Mouse (Mus musculus) intestine, embryonic 16.5 days (tissue): Measurements from ENCODE around the gene Gm17364. TPM values are rescaled to one million over a fixed set of nuclear protein-coding genes. Genes with fewer than 3 reads are reported as not detected.

Source experiments
- ATAC-seq: fragments of 200-750 bp; cut with Nextera tagmentation; 2 replicates; pipeline ENCODE4 v1.8.0; 2017; ENCODE audit warnings: moderate TSS enrichment, moderate library complexity
- H3K27ac ChIP-seq: fragments of 300-500 bp; sonication (generic); 2 replicates; pipeline ENCODE4 v1.5.1; 2014; ENCODE audit warnings: mild to moderate bottlenecking, low read length
- H3K27me3 ChIP-seq: fragments of 300-500 bp; sonication (generic); replicated peaks from 2 replicates; pipeline ENCODE4 v1.6.1; 2014; ENCODE audit warnings: low read length, control low read depth, mixed read lengths; ENCODE audit not compliant: control insufficient read depth, insufficient read depth
- H3K36me3 ChIP-seq: fragments of 300-500 bp; sonication (generic); 2 replicates; pipeline ENCODE4 v1.6.1; 2014; ENCODE audit warnings: low read length, control low read depth; ENCODE audit not compliant: control insufficient read depth, insufficient read depth
- H3K4me1 ChIP-seq: fragments of 300-500 bp; sonication (generic); 2 replicates; pipeline ENCODE4 v1.6.1; 2014; ENCODE audit warnings: low read length, control low read depth, mixed read lengths; ENCODE audit not compliant: control insufficient read depth, insufficient read depth
- H3K4me2 ChIP-seq: fragments of 300-500 bp; sonication (generic); 2 replicates; pipeline ENCODE4 v1.6.1; 2014; ENCODE audit warnings: low read depth, low read length, control low read depth
- H3K4me3 ChIP-seq: fragments of 300-500 bp; sonication (generic); 2 replicates; pipeline ENCODE4 v1.5.1; 2014; ENCODE audit warnings: mild to moderate bottlenecking, low read length
- H3K9ac ChIP-seq: fragments of 300-500 bp; sonication (generic); 2 replicates; pipeline ENCODE4 v1.6.1; 2014; ENCODE audit warnings: low read depth, low read length
- H3K9me3 ChIP-seq: fragments of 300-500 bp; sonication (generic); 2 replicates; pipeline ENCODE4 v1.6.1; 2016; ENCODE audit warnings: low read length, control low read depth; ENCODE audit not compliant: control insufficient read depth
- WGBS: fragments of 180-500 bp; shearing (Covaris S2); extraction: QIAGEN DNeasy Blood & Tissue Kit; methylation state at CpG from one replicate; pipeline ENCODE4 v1.1.7; 2014; 5-methylcytosine and 5-hydroxymethylcytosine counted together
- polyA plus RNA-seq: library from polyadenylated mRNA; unstranded; fragments of >200 nt; fragmentation: Nextera tagmentation; extraction: Ambion mirVana; gene quantifications from 2 replicates; pipeline ENCODE4 v1.2.1, GENCODE M21; 2015

The Gm17364 gene
- polyA plus RNA-seq = not detected in 2 replicates

- Histone ChIP-seq H3K27me3 (no peaks in the 10 kb centered on the region), H3K36me3 (0 out of 2 replicates have a peak, but pooled peaks cover 2% of the 10 kb centered on the region), H3K9ac (no peak within 1 kb of the TSS), H3K9me3 (no peaks in the 10 kb centered on the region), H3K4me2 (no peak within 1 kb of the TSS), H3K4me3 (no peak within 1 kb of the TSS), H3K27ac (no peak within 1 kb of the TSS), H3K4me1 (no peaks in the 10 kb centered on the region)
- 85% methylated on average over 10 of the region's 10 CpGs for WGBS
- peak; percentile 26; the same call in 1 of the 2 replicates for ATAC-seq
Observed at GRCm38 (mm10) chr13:41273927-41274650, at the start of gene Gm17364. Gm17364 (minus strand) TSS chr13:41273977.

GRCm38 (mm10) chr13:41321433-41321832 lies 47.7 kb upstream of the Gm17364 start:
- Histone ChIP-seq H3K9me3 (no peaks in the 10 kb centered on the region), H3K27me3 (no peaks in the 10 kb centered on the region), H3K36me3 (peaks cover 6% of the 10 kb centered on the region; the same call in 1 of the 2 replicates), H3K4me1 (peaks cover 7% of the 10 kb centered on the region; the same call in 1 of the 2 replicates), H3K9ac (no peak overlapping the region), H3K4me2 (no peak overlapping the region), H3K27ac (peak overlapping the region; percentile 56), H3K4me3 (no peak overlapping the region)
- WGBS = 47% methylated on average over 3 of the region's 3 CpGs
- 0 out of 2 replicates have a peak, but pooled peaks have one; percentile 36 for ATAC-seq

- Histone ChIP-seq H3K27ac (no peak overlapping the region), H3K36me3 (peaks cover 12% of the 10 kb centered on the region), H3K4me2 (no peak overlapping the region), H3K4me1 (peaks cover 7% of the 10 kb centered on the region; the same call in 1 of the 2 replicates), H3K4me3 (no peak overlapping the region), H3K9me3 (no peaks in the 10 kb centered on the region), H3K9ac (no peak overlapping the region), H3K27me3 (no peaks in the 10 kb centered on the region)
- 77% methylated on average over 5 of the region's 5 CpGs for WGBS
- ATAC-seq = no peak
Observed at GRCm38 (mm10) chr13:41320749-41321148, 47.0 kb upstream of the Gm17364 start.

GRCm38 (mm10) chr13:41302716-41303115 lies 28.9 kb upstream of the Gm17364 start:
- Histone ChIP-seq H3K36me3 (no peaks in the 10 kb centered on the region), H3K4me2 (no peak overlapping the region), H3K4me3 (no peak overlapping the region), H3K27me3 (no peaks in the 10 kb centered on the region), H3K4me1 (peaks cover 6% of the 10 kb centered on the region; the same call in 1 of the 2 replicates), H3K9ac (no peak overlapping the region), H3K9me3 (no peaks in the 10 kb centered on the region), H3K27ac (no peak overlapping the region)
- no peak for ATAC-seq
- 63% methylated on average over 10 of the region's 10 CpGs for WGBS

GRCm38 (mm10) chr13:41300037-41300436 lies 26.3 kb upstream of the Gm17364 start:
- H3K27me3 ChIP-seq = no peaks in the 10 kb centered on the region
- 40% methylated on average over 4 of the region's 4 CpGs for WGBS
- peak; percentile 65; the same call in 1 of the 2 replicates for ATAC-seq
- H3K9me3 ChIP-seq = no peaks in the 10 kb centered on the region
- no peak overlapping the region for H3K4me3 ChIP-seq
- no peak overlapping the region for H3K4me2 ChIP-seq
- no peaks in the 10 kb centered on the region for H3K36me3 ChIP-seq
- no peak overlapping the region for H3K9ac ChIP-seq
- H3K27ac ChIP-seq = no peak overlapping the region
- peaks cover 6% of the 10 kb centered on the region; the same call in 1 of the 2 replicates for H3K4me1 ChIP-seq

- Histone ChIP-seq H3K9ac (no peak overlapping the region), H3K4me2 (no peak overlapping the region), H3K4me3 (no peak overlapping the region), H3K9me3 (no peaks in the 10 kb centered on the region), H3K27me3 (no peaks in the 10 kb centered on the region), H3K36me3 (no peaks in the 10 kb centered on the region), H3K4me1 (peaks cover 6% of the 10 kb centered on the region; the same call in 1 of the 2 replicates), H3K27ac (no peak overlapping the region)
- 49% methylated on average over 5 of the region's 5 CpGs for WGBS
- no peak for ATAC-seq
Observed at GRCm38 (mm10) chr13:41298996-41299395, 25.2 kb upstream of the Gm17364 start.

GRCm38 (mm10) chr13:41298533-41298932 lies 24.8 kb upstream of the Gm17364 start:
- H3K4me2 ChIP-seq = no peak overlapping the region
- H3K9me3 ChIP-seq = no peaks in the 10 kb centered on the region
- H3K9ac ChIP-seq = no peak overlapping the region
- H3K36me3 ChIP-seq = no peaks in the 10 kb centered on the region
- H3K4me3 ChIP-seq = no peak overlapping the region
- 0 out of 2 replicates have a peak, but pooled peaks have one; percentile 52 for ATAC-seq
- no peaks in the 10 kb centered on the region for H3K27me3 ChIP-seq
- WGBS = 20% methylated on average over 2 of the region's 2 CpGs
- peaks cover 6% of the 10 kb centered on the region; the same call in 1 of the 2 replicates for H3K4me1 ChIP-seq
- H3K27ac ChIP-seq = no peak overlapping the region

GRCm38 (mm10) chr13:41296396-41296795 lies 22.6 kb upstream of the Gm17364 start:
- H3K27ac ChIP-seq = no peak overlapping the region
- H3K36me3 ChIP-seq = no peaks in the 10 kb centered on the region
- no peak overlapping the region for H3K4me2 ChIP-seq
- no peaks in the 10 kb centered on the region for H3K27me3 ChIP-seq
- no peaks in the 10 kb centered on the region for H3K9me3 ChIP-seq
- peaks cover 6% of the 10 kb centered on the region; the same call in 1 of the 2 replicates for H3K4me1 ChIP-seq
- H3K4me3 ChIP-seq = no peak overlapping the region
- WGBS = 84% methylated on average over 10 of the region's 10 CpGs
- no peak for ATAC-seq
- H3K9ac ChIP-seq = no peak overlapping the region

- no peak overlapping the region for H3K9ac ChIP-seq
- H3K4me3 ChIP-seq = no peak overlapping the region
- H3K9me3 ChIP-seq = no peaks in the 10 kb centered on the region
- H3K36me3 ChIP-seq = no peaks in the 10 kb centered on the region
- H3K4me2 ChIP-seq = no peak overlapping the region
- WGBS = 66% methylated on average over 6 of the region's 6 CpGs
- no peak for ATAC-seq
- H3K27me3 ChIP-seq = no peaks in the 10 kb centered on the region
- no peak overlapping the region for H3K27ac ChIP-seq
- peaks cover 6% of the 10 kb centered on the region; the same call in 1 of the 2 replicates for H3K4me1 ChIP-seq
Observed at GRCm38 (mm10) chr13:41295886-41296285, 22.1 kb upstream of the Gm17364 start.
